Mouse (Mus musculus): Measurements from ENCODE around the gene Samd8. TPM values are rescaled to one million over a fixed set of nuclear protein-coding genes. Genes with fewer than 3 reads are reported as not detected.
A peak's percentile ranks its signal among the peaks of the same experiment; 100 is the strongest.

Samd8 gene
- total RNA-seq (2021) = 10 to 100 TPM; 35.5 to 43.7 TPM
- long read RNA-seq, experiment 1, partial matches to known transcripts = 1 of 9 reads
- long read RNA-seq, experiment 1, other reads (novel, unspliced or antisense) = 3 of 9 reads
- long read RNA-seq, experiment 2, transcript Samd8-204 (6 exons, 1,613 nt) = major isoform, 5 of 16 reads
- long read RNA-seq, experiment 2, partial matches to known transcripts = 0 of 16 reads
- long read RNA-seq, experiment 2, other reads (novel, unspliced or antisense) = 9 of 16 reads

DNA sequence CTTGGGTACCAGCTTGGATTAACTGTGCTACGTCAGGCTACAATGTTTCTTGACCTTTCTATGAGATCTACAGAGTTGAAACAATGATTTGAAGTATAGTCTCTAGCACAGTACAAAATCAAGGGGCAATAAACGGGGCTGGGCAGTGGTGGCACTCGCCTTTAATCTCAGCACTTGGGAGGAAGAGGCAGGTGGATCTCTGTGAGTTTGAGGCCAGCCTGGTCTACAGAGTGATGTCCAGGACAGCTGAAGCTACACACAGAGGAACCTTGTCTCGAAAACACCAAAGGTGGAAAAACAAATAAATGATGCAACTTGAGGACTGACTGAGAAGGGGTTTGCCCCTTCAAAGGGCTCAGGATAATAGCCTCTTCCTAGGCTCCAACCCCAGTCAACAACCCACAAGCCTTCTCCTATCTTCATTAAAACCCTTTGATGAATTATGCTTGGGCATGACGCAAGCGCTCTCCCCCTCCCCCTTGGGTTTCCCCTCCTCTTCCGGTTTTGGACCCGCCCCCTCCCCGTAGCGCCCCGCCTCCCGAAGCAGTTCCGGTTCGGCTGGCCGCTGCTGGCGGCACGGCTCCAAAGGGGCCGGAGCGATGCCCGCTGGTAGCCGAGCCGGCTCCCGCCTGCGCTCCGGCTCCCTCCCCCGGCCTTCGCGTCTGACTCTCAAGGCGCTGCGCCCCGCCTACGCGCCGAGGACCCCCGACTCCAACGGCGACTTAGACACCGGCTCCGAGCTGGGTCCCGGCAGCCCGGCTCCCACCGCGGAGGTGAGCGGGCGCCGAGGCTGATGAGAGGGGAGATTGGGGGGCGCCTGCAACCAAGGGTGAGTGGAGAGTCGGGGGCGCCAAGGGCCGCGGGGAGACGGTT, at the start of gene Samd8:
Gene Samd8 (plus strand): TSS at position 524 of the 873 bp plus-strand sequence.
- peak; percentile 88 for DNase-seq

GRCm38 (mm10) chr14:21702691-21703090, 47.6 kb upstream of the Samd8 start:
- DNase-seq = no peak

GRCm38 (mm10) chr14:21703255-21703654, 47.1 kb upstream of the Samd8 start:
- DNase-seq = no peak

- no peak for DNase-seq
These were observed 44.9 kb upstream of the Samd8 start for GRCm38 (mm10) chr14:21705462-21705861.

DNA sequence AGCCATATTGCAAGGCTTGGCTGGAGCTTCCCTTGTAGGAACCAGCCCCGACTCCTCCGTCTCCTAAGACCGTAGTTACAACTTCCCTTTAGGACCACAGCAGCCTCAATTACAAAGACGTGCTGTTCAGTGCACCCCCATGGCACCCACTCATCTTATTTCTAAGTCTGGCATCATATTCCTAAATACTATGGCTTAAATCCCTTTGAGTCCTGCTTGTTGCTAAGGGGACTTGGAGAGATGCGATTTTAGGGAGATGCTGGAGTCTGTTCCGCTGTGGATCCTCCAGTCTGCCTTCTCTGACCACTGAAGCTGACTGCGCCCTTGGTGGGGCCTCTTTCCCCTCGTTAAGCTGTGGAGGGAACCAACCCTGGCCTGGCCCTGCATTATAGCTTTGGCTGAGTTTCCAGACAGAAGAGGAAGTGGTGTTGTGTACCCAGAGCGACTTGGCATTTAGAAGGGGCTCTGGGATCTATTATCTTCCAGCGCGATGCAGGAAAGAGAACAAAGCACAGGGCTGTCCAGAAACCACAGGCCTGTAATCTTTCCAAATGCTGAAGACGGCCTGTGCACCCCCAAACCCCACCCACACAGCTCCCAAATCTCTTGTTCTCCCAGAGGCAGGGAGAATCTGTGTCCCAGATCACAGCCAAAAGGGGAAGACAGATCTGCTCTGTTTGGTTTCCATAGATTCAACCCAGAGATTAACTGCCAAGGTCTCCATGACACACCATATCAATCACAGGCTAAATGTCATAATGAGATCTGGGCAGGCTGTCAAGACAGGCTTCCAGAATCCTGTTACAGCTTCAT, 43.4 kb upstream of the Samd8 start:
- peak; percentile 55 for DNase-seq

DNA sequence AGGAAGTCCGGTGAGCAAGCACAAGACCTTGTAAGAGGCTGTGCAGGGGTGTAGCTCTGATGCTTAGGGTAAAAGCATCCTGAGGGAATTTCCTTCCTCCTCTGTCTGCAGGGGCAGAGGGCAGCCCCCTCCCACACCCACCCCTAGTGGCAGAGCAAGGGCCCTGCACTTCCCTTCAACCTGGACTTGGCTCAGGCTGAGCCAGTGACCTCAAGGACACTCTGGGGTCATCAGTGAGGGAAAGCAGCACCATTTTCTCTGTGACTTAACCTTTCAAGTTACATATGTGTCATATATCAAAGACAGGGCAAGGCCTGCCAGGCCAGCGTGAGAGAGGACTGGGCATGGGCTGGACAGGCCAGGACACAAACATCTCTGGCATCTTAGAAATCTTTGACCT, 40.8 kb upstream of the Samd8 start:
- DNase-seq = no peak

DNA sequence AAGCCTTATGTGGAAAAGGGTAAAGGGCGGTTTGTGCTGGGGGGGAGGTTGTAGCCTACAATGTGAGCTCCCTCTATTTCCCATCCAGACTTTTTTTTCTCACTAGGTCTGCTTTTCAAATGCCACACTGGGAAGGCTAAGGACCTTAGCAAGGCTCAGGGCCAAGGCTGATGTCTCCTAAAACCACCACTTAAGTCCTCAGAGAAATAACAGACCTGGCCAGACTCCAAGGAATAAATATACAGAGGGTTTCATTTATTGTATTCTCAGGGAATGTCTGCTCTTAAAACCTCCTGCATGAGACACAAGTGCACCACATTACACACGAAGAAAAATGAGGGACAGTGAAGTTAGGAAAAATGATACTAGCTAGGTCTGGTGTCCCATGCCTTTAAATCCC, 39.1 kb upstream of the Samd8 start:
- no peak for DNase-seq

DNA sequence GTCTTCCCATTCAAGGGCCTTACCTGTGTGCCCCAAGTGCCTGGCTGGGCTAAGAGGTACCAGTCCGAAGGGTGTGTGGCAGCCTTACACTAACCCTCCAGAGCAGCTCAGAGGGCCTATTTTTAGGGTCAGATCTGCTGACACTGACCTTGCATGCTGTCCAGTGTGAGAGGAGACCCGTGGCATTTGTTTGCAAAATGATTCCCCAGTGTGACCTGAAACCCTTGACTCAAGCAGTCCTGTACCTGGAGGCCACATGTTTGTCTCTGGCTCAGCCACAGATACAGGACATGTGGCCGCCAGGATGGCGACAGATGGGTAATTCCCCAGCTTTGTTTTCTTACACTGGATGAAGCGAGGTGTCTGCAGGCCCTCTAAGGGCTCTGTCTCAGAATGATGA, 35.8 kb upstream of the Samd8 start, which contains the start of gene Dupd1:
Gene Dupd1 (minus strand): TSS at position 91 of the 400 bp plus-strand sequence.
- DNase-seq = peak; percentile 65

DNA sequence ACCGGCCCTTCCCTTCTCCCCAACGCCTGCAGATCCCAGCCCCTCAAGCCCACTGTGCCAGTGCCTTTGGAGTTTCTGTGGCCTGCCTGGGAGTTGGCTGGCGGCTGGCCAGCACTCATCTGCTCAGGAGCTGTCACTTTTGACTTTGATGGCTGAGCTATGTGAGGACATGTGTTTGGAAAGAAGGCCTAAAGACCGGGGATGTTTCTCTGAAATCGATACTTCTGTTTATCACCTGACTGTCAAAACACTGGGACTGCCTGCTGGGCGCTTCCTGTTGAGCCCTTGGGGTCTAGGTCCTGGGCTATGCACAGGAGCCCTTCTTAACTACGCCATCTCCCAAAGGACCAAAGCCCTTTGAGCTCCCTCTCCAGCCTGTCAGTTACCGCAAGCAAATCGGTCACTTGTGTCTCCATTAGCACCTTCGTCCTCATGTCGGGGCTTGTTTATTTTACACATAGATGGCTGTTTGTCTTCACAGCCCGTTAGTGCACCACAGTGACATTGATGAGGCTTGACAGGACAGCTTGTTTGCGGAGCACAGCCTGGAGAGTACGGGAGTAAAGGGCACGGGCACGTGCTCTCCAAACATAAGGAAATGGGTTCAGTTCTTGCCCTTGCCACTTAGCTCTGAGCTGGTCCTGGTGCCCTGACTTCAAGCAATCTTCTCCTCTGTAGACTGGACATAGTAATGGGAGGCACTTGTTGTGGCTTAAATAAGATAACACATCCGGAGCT, 30.5 kb upstream of the Samd8 start:
- DNase-seq = no peak

DNA sequence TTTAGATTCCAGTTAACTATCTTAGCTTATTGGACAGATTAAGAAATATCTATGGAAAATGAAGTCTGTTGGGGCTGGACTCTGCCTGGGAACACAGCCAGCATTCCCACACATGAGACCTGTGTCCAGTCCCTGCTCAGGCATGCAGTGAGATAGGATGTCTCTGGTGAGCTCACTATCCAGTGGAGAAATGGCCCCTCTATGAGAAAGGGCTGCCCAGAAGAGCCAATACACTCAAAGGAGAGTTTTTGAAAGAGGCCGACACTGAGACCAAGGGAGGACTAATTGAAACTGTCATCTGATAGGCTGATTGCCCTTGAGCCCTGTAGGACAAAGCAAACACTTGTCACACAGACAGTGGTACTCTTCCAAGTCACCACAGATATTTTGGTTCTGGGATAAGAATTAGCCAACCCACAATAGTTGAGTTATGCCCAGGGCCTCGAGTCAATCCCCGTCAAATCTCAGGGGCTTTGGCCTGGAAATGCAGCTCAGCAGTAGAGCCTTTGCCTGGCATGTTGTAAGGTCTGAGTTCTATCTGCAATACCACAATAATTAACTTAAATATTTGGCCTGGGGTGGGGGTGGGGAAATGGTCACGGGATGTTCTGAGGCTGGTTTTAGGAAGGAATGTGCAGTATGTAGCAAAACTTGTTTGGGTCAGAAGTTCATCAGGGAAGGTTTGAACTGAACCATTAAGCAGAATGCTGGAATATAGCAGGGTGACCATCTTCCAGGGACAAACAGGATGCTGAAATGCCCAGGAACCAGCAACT, 29.7 kb upstream of the Samd8 start:
- DNase-seq = no peak

DNA sequence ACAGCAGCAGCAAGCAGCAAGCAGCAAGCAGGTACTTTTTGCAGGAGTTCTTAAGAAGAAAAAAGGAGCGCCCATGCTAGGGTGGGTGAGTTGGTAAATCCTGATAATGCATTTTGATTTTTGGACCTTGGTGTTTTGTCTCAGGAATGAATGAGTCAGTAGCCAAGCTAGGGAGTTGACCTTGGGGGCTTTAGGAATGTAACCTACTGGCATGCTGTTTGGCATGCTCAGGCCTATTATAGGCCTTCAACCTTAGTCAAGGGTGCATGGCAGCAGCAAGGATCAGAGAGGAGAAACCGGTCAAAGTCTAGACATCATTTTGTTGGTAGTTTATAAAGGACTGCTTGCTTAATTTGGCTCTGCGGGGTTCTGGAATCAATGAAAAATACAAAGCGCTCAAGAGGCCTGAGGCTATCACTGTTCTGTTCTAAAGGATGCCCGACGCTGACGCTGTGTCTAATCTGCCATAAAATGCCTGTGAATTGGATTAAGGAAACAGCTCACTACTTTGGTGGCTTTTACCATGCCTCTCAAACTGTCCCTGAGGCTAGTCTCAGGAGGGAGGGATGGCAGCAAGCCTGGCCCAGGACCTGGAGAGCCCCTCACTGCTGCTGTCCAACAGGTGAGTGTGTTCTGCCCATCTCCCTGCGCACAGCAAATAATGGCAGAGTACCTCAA, 28.2 kb upstream of the Samd8 start:
- no peak for DNase-seq

DNA sequence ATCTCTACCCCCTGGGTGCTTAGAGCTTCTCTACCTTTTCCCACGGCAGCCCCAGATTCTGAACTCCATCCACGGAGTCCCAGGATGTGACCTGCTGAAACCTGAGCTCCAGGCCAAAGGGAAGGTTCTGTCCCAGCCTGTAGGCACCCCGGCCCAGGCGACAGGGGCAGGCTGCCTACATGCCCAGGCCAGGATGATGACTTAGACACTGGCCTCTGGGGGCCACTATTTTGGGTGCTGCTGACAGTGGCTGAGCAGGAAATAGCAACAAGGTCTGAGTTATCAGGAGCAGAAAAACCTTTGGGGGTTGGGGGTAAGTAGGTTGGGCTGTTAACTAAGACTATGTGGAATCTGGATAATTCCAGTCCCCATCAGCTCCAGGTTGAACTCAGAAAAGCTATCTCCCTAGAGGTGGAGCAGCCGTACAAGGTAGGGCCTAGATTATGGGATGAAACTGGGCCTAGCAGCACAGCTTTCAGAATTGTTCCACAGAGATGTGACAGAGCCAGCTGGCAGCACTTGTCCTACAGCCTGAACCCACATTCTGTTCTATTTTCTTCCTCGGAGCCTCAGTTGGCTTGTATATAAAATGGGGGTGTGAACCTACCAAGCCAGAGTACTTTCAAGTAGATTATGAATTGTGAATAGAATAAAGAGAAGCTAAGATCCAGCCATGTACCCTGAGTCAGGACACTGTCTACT, 21.1 kb upstream of the Samd8 start:
- peak; percentile 79 for DNase-seq

DNA sequence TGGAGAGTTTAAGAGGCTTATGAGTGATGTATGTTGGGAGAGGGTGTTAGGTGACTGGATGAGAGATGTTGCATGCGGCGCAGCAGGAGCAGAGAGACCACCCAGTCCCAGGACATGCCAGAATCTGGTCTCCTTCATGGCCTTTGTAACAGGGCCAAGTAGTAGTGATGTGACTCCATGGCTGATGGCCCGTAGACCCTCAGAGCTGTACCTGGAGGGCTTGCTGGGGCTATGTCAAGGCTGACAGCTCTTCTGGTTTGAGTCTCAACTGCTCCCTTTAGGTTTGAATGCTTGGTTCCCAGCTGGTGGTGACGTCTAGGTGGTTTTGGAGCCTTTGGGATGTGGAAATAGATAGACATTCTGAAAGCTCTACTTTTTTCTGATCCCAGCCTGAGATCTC, 20.4 kb upstream of the Samd8 start:
- no peak for DNase-seq

GRCm38 (mm10) chr14:21733131-21733905, 17.0 kb upstream of the Samd8 start:
- DNase-seq = no peak

DNA sequence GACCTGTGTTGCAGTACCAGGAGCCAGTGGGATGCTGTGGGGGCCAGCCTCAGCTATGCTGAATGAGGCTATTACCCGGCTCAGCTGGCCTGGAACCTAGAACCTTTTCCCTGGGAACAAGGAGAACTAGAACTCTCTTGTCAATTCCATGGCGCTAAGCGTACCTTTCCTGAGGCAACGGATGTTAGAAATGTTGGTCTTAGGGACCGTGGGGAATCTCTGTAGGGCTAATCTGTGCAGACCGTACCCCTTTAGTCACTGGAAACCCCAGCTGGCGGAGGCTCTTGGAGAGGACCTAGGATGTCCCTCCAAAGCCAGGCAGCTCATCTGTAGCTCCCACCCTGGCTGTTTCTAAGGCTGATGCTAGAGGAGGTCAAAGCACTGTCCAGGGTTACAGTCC, 10.0 kb upstream of the Samd8 start:
- DNase-seq = no peak

GRCm38 (mm10) chr14:21741314-21741713, 9.0 kb upstream of the Samd8 start:
- DNase-seq = no peak

- DNase-seq = peak; percentile 68
These were observed 8.5 kb upstream of the Samd8 start for GRCm38 (mm10) chr14:21741786-21742185.

DNA sequence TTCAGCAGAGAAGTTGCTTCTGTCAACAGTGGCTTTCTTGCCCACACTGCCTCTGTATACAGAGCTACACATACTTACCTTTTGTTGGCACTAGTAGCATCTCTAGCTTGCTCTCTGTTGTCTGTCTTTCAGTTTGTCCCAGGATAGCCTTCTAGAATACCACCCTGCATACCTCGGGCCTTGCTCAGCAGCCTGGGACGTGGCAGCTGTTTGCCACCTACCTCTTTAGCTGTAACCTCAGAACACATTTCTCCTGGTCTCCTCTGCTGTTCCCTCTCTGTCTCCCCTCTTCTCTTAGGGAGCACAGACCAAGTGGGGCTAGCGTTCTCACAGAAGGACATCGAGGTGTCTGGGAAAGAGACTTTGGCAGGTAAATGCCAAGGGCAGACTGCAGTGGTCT, 7.9 kb upstream of the Samd8 start:
- DNase-seq = no peak

- no peak for DNase-seq
These were observed 6.2 kb upstream of the Samd8 start for GRCm38 (mm10) chr14:21744169-21744568.

Measured in gastrocnemius, postnatal 25 days (tissue).